Mouse (Mus musculus) forebrain, embryonic 14.5 days (tissue): Measurements from ENCODE around the gene Plxnc1. TPM values are rescaled to one million over a fixed set of nuclear protein-coding genes. Genes with fewer than 3 reads are reported as not detected.

Experiments used
- ATAC-seq: fragments of 200-750 bp; cut with Nextera tagmentation; 2 replicates; pipeline ENCODE4 v1.8.0; 2017; ENCODE audit warnings: mild to moderate bottlenecking, moderate library complexity
- DNase-seq: peaks from one replicate; pipeline ENCODE4 v3.0.0-alpha.2; 2015; ENCODE audit warnings: low spot score
- H3K27ac ChIP-seq: fragments of 300-500 bp; sonication (generic); 2 replicates; pipeline ENCODE4 v1.5.1; 2014; ENCODE audit warnings: low read depth, mild to moderate bottlenecking, control low read depth, low read length, moderate library complexity
- H3K27me3 ChIP-seq: fragments of 300-500 bp; sonication (generic); replicated peaks from 2 replicates; pipeline ENCODE4 v1.6.1; 2014; ENCODE audit warnings: low read length, control low read depth, mixed read lengths; ENCODE audit not compliant: control insufficient read depth, insufficient read depth
- H3K36me3 ChIP-seq: fragments of 300-500 bp; sonication (generic); 2 replicates; pipeline ENCODE4 v1.6.1; 2014; ENCODE audit warnings: low read length, control low read depth; ENCODE audit not compliant: control insufficient read depth, insufficient read depth
- H3K4me1 ChIP-seq: fragments of 300-500 bp; sonication (generic); 2 replicates; pipeline ENCODE4 v1.6.1; 2014; ENCODE audit warnings: antibody characterized with exemption, low read length, control low read depth; ENCODE audit not compliant: control insufficient read depth, insufficient read depth
- H3K4me2 ChIP-seq: fragments of 300-500 bp; sonication (generic); 2 replicates; pipeline ENCODE4 v1.6.1; 2014; ENCODE audit warnings: mild to moderate bottlenecking, control low read depth, low read length
- H3K4me3 ChIP-seq: fragments of 300-500 bp; sonication (generic); 2 replicates; pipeline ENCODE4 v1.5.1; 2014; ENCODE audit warnings: low read depth, low read length, control low read depth
- H3K9ac ChIP-seq: fragments of 300-500 bp; sonication (generic); 2 replicates; pipeline ENCODE4 v1.6.1; 2014; ENCODE audit warnings: mild to moderate bottlenecking, low read length, control low read depth, moderate library complexity
- H3K9me3 ChIP-seq: fragments of 300-500 bp; sonication (generic); replicated peaks from 2 replicates; pipeline ENCODE4 v1.6.1; 2016; ENCODE audit warnings: low read length, control low read depth, mixed read lengths; ENCODE audit not compliant: control insufficient read depth
- WGBS: fragments of 180-500 bp; shearing (Covaris S2); extraction: QIAGEN DNeasy Blood & Tissue Kit; methylation state at CpG from one replicate; pipeline ENCODE4 v1.1.7; 2014; 5-methylcytosine and 5-hydroxymethylcytosine counted together
- polyA plus RNA-seq: library from polyadenylated mRNA; unstranded; fragments of >200 nt; fragmentation: Nextera tagmentation; extraction: Ambion mirVana; gene quantifications from 2 replicates; pipeline ENCODE4 v1.2.1, GENCODE M21; 2014

Gene Plxnc1
- polyA plus RNA-seq, 1 experiment from 2014 or later = 14.4 TPM

GRCm38 (mm10) chr10:94835874-94836273 is 108.8 kb downstream of the Plxnc1 start:
- ATAC-seq (no peak), DNase-seq (no peak)
- no peak overlapping the region for H3K4me2 ChIP-seq
- no peaks in the 10 kb centered on the region for H3K27me3 ChIP-seq
- no peaks in the 10 kb centered on the region for H3K4me1 ChIP-seq
- no peak overlapping the region for H3K9ac ChIP-seq
- no peak overlapping the region for H3K4me3 ChIP-seq
- peaks cover 33% of the 10 kb centered on the region for H3K36me3 ChIP-seq
- WGBS = 83% methylated on average over 9 of the region's 9 CpGs
- no peak overlapping the region for H3K27ac ChIP-seq
- H3K9me3 ChIP-seq = no peaks in the 10 kb centered on the region

GRCm38 (mm10) chr10:94829407-94829806 is 115.2 kb downstream of the Plxnc1 start:
- Histone ChIP-seq H3K4me2 (peak overlapping the region; percentile 29; the same call in 1 of the 2 replicates), H3K36me3 (peaks cover 45% of the 10 kb centered on the region), H3K9me3 (no peaks in the 10 kb centered on the region), H3K27me3 (no peaks in the 10 kb centered on the region), H3K27ac (peak overlapping the region; percentile 86), H3K9ac (no peak overlapping the region; the same call in 1 of the 2 replicates), H3K4me1 (peaks cover 15% of the 10 kb centered on the region), H3K4me3 (no peak overlapping the region)
- 30% methylated on average over 6 of the region's 6 CpGs for WGBS
- DNase-seq (peak; percentile 96), ATAC-seq (peak; percentile 94)

- Histone ChIP-seq H3K4me3 (no peak overlapping the region), H3K27ac (no peak overlapping the region), H3K4me1 (peaks cover 18% of the 10 kb centered on the region), H3K9ac (no peak overlapping the region), H3K4me2 (no peak overlapping the region), H3K27me3 (no peaks in the 10 kb centered on the region), H3K9me3 (no peaks in the 10 kb centered on the region), H3K36me3 (peaks cover 45% of the 10 kb centered on the region)
- no peak for ATAC-seq
- no peak for DNase-seq
- WGBS = 86% methylated on average over 7 of the region's 7 CpGs
These were observed 115.9 kb downstream of the Plxnc1 start for GRCm38 (mm10) chr10:94828734-94829230.

GRCm38 (mm10) chr10:94827890-94828733 is 116.5 kb downstream of the Plxnc1 start:
- Histone ChIP-seq H3K4me2 (no peak overlapping the region), H3K9ac (no peak overlapping the region), H3K4me1 (peaks cover 18% of the 10 kb centered on the region), H3K27ac (no peak overlapping the region), H3K36me3 (peaks cover 40% of the 10 kb centered on the region), H3K27me3 (no peaks in the 10 kb centered on the region), H3K9me3 (no peaks in the 10 kb centered on the region), H3K4me3 (no peak overlapping the region)
- DNase-seq (no peak), ATAC-seq (no peak)
- 91% methylated on average over 14 of the region's 14 CpGs for WGBS

GRCm38 (mm10) chr10:94827325-94827724 is 117.3 kb downstream of the Plxnc1 start:
- WGBS = 91% methylated on average over 10 of the region's 10 CpGs
- no peaks in the 10 kb centered on the region for H3K9me3 ChIP-seq
- no peak for DNase-seq
- no peak overlapping the region for H3K9ac ChIP-seq
- no peak overlapping the region for H3K4me3 ChIP-seq
- peaks cover 18% of the 10 kb centered on the region for H3K4me1 ChIP-seq
- no peak for ATAC-seq
- no peak overlapping the region for H3K27ac ChIP-seq
- H3K36me3 ChIP-seq = peaks cover 35% of the 10 kb centered on the region
- H3K27me3 ChIP-seq = no peaks in the 10 kb centered on the region
- H3K4me2 ChIP-seq = no peak overlapping the region

GRCm38 (mm10) chr10:94826436-94826835 is 118.2 kb downstream of the Plxnc1 start:
- Histone ChIP-seq H3K4me3 (no peak overlapping the region), H3K36me3 (peaks cover 33% of the 10 kb centered on the region), H3K27me3 (no peaks in the 10 kb centered on the region), H3K9ac (no peak overlapping the region), H3K9me3 (no peaks in the 10 kb centered on the region), H3K4me2 (no peak overlapping the region), H3K4me1 (peaks cover 18% of the 10 kb centered on the region), H3K27ac (no peak overlapping the region)
- WGBS = 94% methylated on average over 12 of the region's 12 CpGs
- ATAC-seq = no peak
- DNase-seq = no peak

- H3K27ac ChIP-seq = no peak overlapping the region
- ATAC-seq = no peak
- no peaks in the 10 kb centered on the region for H3K27me3 ChIP-seq
- H3K9ac ChIP-seq = no peak overlapping the region
- H3K4me2 ChIP-seq = no peak overlapping the region
- no peak for DNase-seq
- H3K36me3 ChIP-seq = peaks cover 28% of the 10 kb centered on the region
- H3K4me1 ChIP-seq = peaks cover 18% of the 10 kb centered on the region
- no peaks in the 10 kb centered on the region for H3K9me3 ChIP-seq
- WGBS = 98% methylated on average over 2 of the region's 2 CpGs
- no peak overlapping the region for H3K4me3 ChIP-seq
These were observed 118.7 kb downstream of the Plxnc1 start for GRCm38 (mm10) chr10:94825951-94826350.

- ATAC-seq (no peak), DNase-seq (no peak)
- H3K4me3 ChIP-seq = no peak overlapping the region
- H3K9ac ChIP-seq = no peak overlapping the region
- WGBS = 65% methylated on average over 11 of the region's 11 CpGs
- no peak overlapping the region for H3K27ac ChIP-seq
- H3K36me3 ChIP-seq = peaks cover 21% of the 10 kb centered on the region
- peaks cover 8% of the 10 kb centered on the region for H3K4me1 ChIP-seq
- no peaks in the 10 kb centered on the region for H3K9me3 ChIP-seq
- no peaks in the 10 kb centered on the region for H3K27me3 ChIP-seq
- no peak overlapping the region for H3K4me2 ChIP-seq
These were observed 120.5 kb downstream of the Plxnc1 start for GRCm38 (mm10) chr10:94823971-94824760.
